Mouse (Mus musculus) forebrain, embryonic 15.5 days (tissue): Measurements from ENCODE around the gene Mfsd13b. TPM values are rescaled to one million over a fixed set of nuclear protein-coding genes. Genes with fewer than 3 reads are reported as not detected.
"Not testable (repeated sequence)": the region's sequence is repeated elsewhere in the genome, so short reads cannot be mapped to it uniquely, and the experiment has no call there.

Experiments used
- ATAC-seq: fragments of 200-750 bp; cut with Nextera tagmentation; replicated peaks from 2 replicates; pipeline ENCODE4 v1.8.0; 2017; ENCODE audit warnings: mild to moderate bottlenecking, moderate TSS enrichment, moderate library complexity
- H3K27ac ChIP-seq: fragments of 300-500 bp; sonication (generic); replicated peaks from 2 replicates; pipeline ENCODE4 v1.5.1; 2015; ENCODE audit warnings: mild to moderate bottlenecking, inconsistent platforms
- H3K27me3 ChIP-seq: fragments of 300-500 bp; sonication (generic); 2 replicates; pipeline ENCODE4 v1.6.1; 2015; ENCODE audit warnings: inconsistent platforms
- H3K36me3 ChIP-seq: fragments of 300-500 bp; sonication (generic); 2 replicates; pipeline ENCODE4 v1.6.1; 2015; ENCODE audit warnings: mild to moderate bottlenecking, inconsistent platforms
- H3K4me1 ChIP-seq: fragments of 300-500 bp; sonication (generic); 2 replicates; pipeline ENCODE4 v1.6.1; 2015; ENCODE audit warnings: inconsistent platforms
- H3K4me2 ChIP-seq: fragments of 300-500 bp; sonication (generic); replicated peaks from 2 replicates; pipeline ENCODE4 v1.6.1; 2015; ENCODE audit warnings: mild to moderate bottlenecking, inconsistent platforms
- H3K4me3 ChIP-seq: fragments of 300-500 bp; sonication (generic); 2 replicates; pipeline ENCODE4 v1.5.1; 2015; ENCODE audit warnings: mild to moderate bottlenecking, inconsistent platforms
- H3K9ac ChIP-seq: fragments of 300-500 bp; sonication (generic); replicated peaks from 2 replicates; pipeline ENCODE4 v1.6.1; 2015; ENCODE audit warnings: mild to moderate bottlenecking, inconsistent platforms
- H3K9me3 ChIP-seq: fragments of 300-500 bp; sonication (generic); 2 replicates; pipeline ENCODE4 v1.6.1; 2016; ENCODE audit warnings: inconsistent platforms
- WGBS: fragments of 180-500 bp; shearing (Covaris S2); methylation state at CpG from one replicate; pipeline ENCODE4 v1.1.7; 2015; ENCODE audit warnings: mixed read lengths; 5-methylcytosine and 5-hydroxymethylcytosine counted together
- polyA plus RNA-seq: library from polyadenylated mRNA; unstranded; fragments of >200 nt; fragmentation: Nextera tagmentation; extraction: Ambion mirVana; gene quantifications from 2 replicates; pipeline ENCODE4 v1.2.1, GENCODE M21; 2015

Mfsd13b gene
- polyA plus RNA-seq, 1 experiment from 2014 or later: 0.28 TPM

DNA sequence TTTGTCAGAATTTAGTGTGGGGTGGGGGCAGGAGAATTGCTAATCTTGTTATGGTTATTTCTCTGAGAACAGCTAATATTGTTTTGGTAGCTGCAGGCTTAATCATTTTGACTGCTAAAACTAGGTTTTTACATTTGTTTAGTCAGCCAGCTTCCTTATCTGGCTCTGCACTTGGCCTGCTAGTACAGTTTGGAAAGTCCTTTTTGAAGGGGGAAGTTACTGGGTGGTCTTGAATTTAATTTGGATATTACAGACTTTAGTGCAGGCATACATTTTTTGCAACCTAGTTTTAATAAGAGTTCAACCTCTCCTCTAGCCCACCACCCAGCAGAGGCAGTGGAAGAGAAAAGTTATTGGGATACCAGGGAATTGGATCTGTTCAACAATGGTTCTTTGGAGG lies 47.6 kb downstream of the Mfsd13b start:
- H3K4me1 ChIP-seq, H3K4me3 ChIP-seq, ATAC-seq, H3K36me3 ChIP-seq, H3K9ac ChIP-seq, H3K9me3 ChIP-seq, H3K27ac ChIP-seq, H3K4me2 ChIP-seq: not testable (repeated sequence)
- peaks cover 18% of the 10 kb centered on the region for H3K27me3 ChIP-seq

DNA sequence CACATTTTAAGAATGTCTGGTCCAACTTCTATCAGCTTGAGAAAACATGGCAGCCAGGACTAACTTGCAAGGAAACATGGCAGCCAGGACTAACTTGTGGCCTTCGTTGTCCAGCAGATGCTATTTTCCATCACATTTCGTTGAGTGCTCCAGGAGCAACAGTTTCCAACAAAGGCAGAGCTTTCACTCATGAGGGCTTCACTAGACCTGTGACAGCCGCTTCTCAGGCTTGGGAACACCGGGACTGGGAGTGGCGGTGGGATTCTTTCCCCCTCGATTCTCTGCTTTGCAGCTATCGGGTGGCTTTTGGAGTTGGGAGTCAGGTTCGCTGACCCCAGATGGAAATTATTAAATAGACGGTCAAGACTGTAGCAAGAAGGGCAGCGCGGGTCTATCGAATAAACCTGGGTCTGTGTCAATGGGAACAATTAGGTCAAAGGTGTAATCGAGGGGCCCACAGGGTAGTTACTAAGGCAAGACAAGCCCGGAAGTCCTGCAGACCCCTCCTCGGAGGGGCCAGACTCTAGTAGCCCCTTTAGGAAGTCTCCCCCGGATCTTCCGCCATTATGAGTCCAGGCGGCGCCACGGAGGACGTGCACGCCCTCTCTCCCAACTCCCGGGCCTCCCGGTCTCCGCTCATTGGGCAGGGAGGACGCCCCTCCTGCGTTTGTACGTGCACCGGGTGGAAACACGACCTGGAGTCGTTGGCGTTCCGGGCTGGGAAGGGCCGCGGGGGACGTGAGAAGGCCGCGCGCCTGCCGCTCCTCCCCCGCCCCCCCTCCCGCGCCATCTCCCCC lies 51.7 kb downstream of the Mfsd13b start, which contains the start of gene Mettl9:
TSS of gene Mettl9 (plus strand) at position 590 of the 797 bp plus-strand sequence.
- Histone ChIP-seq H3K27me3 (peaks cover 10% of the 10 kb centered on the region), H3K27ac (peak within 1 kb of the TSS; percentile 97), H3K4me1 (peaks cover 33% of the 10 kb centered on the region), H3K36me3 (no peaks in the 10 kb centered on the region), H3K4me2 (peak within 1 kb of the TSS; percentile 62), H3K9ac (peak within 1 kb of the TSS; percentile 93), H3K4me3 (peak within 1 kb of the TSS; percentile 76), H3K9me3 (no peaks in the 10 kb centered on the region)
- WGBS: 3% methylated on average over 35 of the region's 43 CpGs
- peak; percentile 98 for ATAC-seq

DNA sequence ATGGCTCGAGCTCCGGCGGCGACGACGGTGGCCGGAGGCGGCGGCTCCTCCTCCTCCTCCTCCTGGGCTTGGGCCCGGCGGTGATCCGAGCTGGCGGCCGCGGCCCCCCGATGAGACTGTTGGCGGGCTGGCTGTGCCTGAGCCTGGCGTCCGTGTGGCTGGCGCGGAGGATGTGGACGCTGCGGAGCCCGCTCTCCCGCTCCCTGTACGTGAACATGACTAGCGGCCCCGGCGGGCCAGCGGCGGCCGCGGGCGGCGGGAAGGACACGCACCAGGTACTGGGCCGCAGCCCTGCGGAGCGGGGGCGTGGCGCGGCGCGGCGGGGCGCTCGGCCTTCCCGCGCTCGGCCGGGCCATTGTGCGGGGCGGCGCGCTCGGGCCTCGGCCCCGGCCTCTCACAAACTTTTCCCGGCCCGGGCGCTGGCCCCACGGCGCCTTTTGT lies 52.4 kb downstream of the Mfsd13b start:
- Histone ChIP-seq H3K27ac (peak overlapping the region; percentile 97), H3K9me3 (no peaks in the 10 kb centered on the region), H3K4me3 (peak overlapping the region; percentile 76), H3K36me3 (no peaks in the 10 kb centered on the region), H3K27me3 (peaks cover 10% of the 10 kb centered on the region), H3K4me2 (peak overlapping the region; percentile 62), H3K9ac (peak overlapping the region; percentile 93), H3K4me1 (peaks cover 34% of the 10 kb centered on the region)
- peak; percentile 81 for ATAC-seq
- 0% methylated on average over 44 of the region's 63 CpGs for WGBS

DNA sequence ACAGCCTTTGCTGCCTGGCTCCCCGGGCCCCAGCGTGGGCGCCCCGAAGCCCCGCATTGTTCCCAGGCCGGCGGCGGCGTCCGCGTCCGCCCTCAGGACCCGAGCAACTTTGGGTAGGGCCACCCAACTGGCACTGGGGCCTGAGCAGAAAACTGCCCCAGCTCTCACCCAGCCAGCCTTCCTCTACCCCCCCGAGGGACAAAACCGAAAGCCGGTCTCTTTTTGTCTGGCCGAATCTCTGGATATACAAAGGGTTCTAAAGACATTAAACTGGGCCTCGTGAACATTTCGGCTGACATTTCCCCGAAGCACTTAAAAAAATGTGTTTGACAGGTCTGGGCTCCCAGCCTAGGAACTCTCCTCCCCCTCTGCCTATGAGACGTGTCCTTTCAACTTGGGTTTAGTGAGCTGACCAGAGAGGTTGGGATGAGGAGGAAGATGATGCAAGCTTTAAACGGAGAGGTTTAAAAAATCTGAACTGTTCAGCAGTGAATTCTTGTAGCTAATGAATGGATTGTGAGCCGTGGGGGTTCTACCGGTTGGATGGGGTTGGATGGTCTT lies 52.9 kb downstream of the Mfsd13b start:
- Histone ChIP-seq H3K4me2 (peak overlapping the region; percentile 62), H3K27ac (peak overlapping the region; percentile 97), H3K9me3 (no peaks in the 10 kb centered on the region), H3K27me3 (peaks cover 10% of the 10 kb centered on the region), H3K36me3 (no peaks in the 10 kb centered on the region), H3K4me3 (peak overlapping the region; percentile 76), H3K4me1 (peaks cover 39% of the 10 kb centered on the region), H3K9ac (peak overlapping the region; percentile 93)
- ATAC-seq: peak; percentile 51
- under 1% methylated on average over 23 of the region's 24 CpGs for WGBS

DNA sequence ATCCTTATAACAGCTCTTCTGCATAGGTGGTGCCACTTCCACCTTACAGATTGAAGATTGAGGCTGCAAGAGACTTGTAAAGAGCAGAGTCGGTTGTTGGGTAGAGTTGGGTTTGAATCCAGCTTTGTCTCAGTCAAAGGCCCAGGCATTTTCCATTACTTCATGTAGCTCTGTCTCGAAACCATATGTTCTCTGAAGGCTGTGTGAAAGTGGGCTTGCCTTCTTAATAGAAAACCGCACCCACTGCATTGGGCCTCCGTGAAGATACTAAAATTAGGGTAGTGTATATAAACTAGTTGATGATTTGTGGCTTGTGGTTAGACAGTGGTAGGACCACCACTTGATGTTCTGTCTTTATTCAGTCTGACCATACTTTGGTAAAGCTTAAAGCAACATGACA lies 58.3 kb downstream of the Mfsd13b start:
- no peak for ATAC-seq
- Histone ChIP-seq H3K27ac (no peak overlapping the region), H3K27me3 (no peaks in the 10 kb centered on the region), H3K9me3 (no peaks in the 10 kb centered on the region), H3K9ac (no peak overlapping the region), H3K4me3 (no peak overlapping the region), H3K4me1 (peaks cover 44% of the 10 kb centered on the region), H3K4me2 (no peak overlapping the region), H3K36me3 (no peaks in the 10 kb centered on the region)
- 93% methylated on average over 4 of the region's 4 CpGs for WGBS

DNA sequence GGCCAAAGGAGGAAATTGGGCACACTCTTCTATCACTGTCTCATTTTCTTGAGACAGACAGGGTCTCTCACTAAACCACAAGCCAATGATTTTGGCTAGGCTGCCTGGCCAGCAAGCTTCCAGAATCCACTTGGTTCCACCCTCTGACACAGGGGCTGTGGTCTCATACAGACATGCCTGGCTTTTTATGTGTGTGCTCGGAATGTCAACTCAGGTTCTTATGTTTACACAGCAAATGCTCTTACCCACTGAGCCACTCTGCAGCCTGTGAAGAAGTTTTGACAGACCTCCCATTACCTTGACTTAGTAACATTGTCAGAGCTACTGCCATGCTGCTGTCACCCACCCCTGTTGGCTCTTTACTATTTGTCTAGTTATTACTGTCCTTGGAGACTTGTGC lies 59.7 kb downstream of the Mfsd13b start:
- no peak overlapping the region for H3K4me2 ChIP-seq
- H3K4me1 ChIP-seq: peaks cover 31% of the 10 kb centered on the region
- no peak overlapping the region for H3K4me3 ChIP-seq
- 74% methylated on average over 1 of the region's 1 CpGs for WGBS
- no peak for ATAC-seq
- H3K9ac ChIP-seq: no peak overlapping the region
- H3K9me3 ChIP-seq: no peaks in the 10 kb centered on the region
- no peak overlapping the region for H3K27ac ChIP-seq
- no peaks in the 10 kb centered on the region for H3K36me3 ChIP-seq
- no peaks in the 10 kb centered on the region for H3K27me3 ChIP-seq

DNA sequence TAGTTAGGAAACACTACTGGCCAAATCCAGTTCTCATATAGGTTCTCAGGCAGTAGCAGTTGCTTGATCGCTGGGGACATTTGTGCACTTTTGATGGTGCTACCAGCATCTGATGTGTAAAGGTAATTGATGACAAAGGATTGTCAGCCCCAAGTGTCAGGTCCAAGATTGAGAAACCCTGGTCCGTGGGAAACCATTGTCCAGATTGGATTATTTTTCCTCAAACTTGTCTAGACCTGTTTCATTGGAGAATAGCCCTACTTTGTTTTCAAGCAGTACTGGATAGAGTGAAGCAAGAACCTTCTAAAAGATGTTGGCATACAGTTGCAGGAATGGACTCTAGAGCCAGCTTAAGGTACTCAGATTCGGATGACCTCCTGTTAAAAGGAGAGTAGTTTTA lies 60.7 kb downstream of the Mfsd13b start:
- Histone ChIP-seq H3K4me3 (no peak overlapping the region), H3K4me2 (no peak overlapping the region), H3K4me1 (peaks cover 21% of the 10 kb centered on the region), H3K27ac (no peak overlapping the region), H3K9ac (no peak overlapping the region), H3K9me3 (no peaks in the 10 kb centered on the region), H3K27me3 (no peaks in the 10 kb centered on the region), H3K36me3 (peaks cover 1% of the 10 kb centered on the region; the same call in 1 of the 2 replicates)
- no peak for ATAC-seq
- 90% methylated on average over 3 of the region's 3 CpGs for WGBS

DNA sequence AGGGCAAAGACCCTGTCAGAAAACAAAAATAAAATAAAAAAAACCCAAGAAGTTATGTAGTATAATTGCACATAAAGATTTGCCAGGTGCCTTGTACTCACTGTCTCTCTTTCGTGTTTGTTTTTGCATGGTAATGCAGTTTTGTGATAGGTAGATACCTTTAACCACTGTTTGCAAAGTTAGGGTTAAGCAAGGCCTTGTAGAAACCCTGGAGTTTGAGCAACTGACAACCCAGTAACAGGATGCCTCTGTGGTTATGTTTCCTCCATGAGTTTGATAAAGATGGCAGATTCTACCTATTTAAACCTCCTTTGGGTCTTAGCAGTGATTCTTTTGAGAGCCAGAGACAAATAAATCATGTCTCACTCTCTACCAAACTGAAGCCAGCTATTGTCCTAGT lies 61.2 kb downstream of the Mfsd13b start:
- H3K4me3 ChIP-seq: no peak overlapping the region
- no peak overlapping the region for H3K9ac ChIP-seq
- ATAC-seq: no peak
- H3K27ac ChIP-seq: no peak overlapping the region
- H3K27me3 ChIP-seq: no peaks in the 10 kb centered on the region
- H3K36me3 ChIP-seq: peaks cover 6% of the 10 kb centered on the region; the same call in 1 of the 2 replicates
- 100% methylated on average over 1 of the region's 1 CpGs for WGBS
- peaks cover 18% of the 10 kb centered on the region for H3K4me1 ChIP-seq
- no peaks in the 10 kb centered on the region for H3K9me3 ChIP-seq
- H3K4me2 ChIP-seq: no peak overlapping the region

DNA sequence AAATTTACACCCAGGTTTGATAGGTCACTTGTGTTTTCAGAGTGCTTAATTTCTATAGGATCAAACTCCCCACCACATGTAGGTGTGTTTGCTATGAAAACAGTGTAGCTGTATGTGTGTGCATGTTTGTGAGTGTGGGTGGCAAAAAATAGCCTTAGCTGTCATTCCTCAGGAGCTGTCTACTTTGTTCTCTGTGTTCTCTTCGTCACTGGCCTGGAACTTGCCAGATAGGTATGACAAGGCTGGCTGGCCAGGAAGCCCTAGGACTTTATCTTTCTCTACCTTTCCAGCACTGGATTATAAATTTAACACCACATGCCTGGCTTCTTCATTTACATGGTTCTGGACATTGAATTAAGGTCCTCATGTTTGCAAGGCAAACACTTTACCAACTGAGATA lies 61.9 kb downstream of the Mfsd13b start:
- H3K27me3 ChIP-seq: no peaks in the 10 kb centered on the region
- H3K4me2 ChIP-seq: no peak overlapping the region
- H3K27ac ChIP-seq: no peak overlapping the region
- H3K4me3 ChIP-seq: no peak overlapping the region
- H3K4me1 ChIP-seq: peaks cover 15% of the 10 kb centered on the region
- H3K9me3 ChIP-seq: no peaks in the 10 kb centered on the region
- ATAC-seq: no peak
- WGBS: 90% methylated on average over 1 of the region's 1 CpGs
- H3K9ac ChIP-seq: no peak overlapping the region
- peaks cover 9% of the 10 kb centered on the region; the same call in 1 of the 2 replicates for H3K36me3 ChIP-seq

DNA sequence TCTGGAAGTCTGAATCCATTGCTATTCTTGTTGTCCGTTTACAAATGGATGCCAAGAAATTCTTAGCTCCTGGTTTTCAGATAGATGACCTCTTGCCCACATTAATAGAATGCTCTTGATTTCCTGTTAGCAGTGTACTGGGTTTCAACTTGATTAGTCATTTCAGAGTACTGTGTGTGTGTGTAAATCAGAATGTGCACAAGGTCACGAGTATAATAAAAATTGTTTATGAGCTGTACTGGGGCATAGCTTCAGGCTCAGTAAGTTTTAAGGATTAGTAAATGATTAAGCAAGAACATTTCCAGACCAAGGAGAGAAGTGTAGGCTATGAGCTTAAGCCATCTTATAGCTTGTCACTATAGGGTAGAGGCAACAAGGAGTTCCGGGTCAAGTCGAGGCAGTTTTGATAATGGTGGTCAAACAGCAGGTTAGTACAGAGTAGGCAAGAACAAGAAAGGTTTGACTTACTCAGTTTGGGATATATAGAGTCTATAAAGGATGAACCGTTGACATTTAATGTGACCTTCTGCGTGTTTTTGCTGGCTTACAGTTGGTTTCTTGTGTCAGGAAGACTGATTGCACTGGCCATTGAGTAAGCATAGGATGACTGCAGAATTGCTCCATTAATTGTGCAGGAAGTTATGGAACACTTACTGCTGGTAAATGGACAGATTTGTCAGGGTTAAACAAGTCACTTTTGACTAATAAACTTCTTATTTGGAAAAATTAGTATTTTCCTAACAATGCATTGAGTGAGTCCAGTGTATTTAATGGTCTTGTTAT lies 63.6 kb downstream of the Mfsd13b start:
- Histone ChIP-seq H3K4me2 (no peak overlapping the region), H3K27ac (no peak overlapping the region), H3K36me3 (peaks cover 12% of the 10 kb centered on the region; the same call in 1 of the 2 replicates), H3K27me3 (no peaks in the 10 kb centered on the region), H3K9ac (no peak overlapping the region), H3K4me3 (no peak overlapping the region), H3K9me3 (no peaks in the 10 kb centered on the region), H3K4me1 (peaks cover 7% of the 10 kb centered on the region; the same call in 1 of the 2 replicates)
- WGBS: 96% methylated on average over 6 of the region's 6 CpGs
- no peak for ATAC-seq

DNA sequence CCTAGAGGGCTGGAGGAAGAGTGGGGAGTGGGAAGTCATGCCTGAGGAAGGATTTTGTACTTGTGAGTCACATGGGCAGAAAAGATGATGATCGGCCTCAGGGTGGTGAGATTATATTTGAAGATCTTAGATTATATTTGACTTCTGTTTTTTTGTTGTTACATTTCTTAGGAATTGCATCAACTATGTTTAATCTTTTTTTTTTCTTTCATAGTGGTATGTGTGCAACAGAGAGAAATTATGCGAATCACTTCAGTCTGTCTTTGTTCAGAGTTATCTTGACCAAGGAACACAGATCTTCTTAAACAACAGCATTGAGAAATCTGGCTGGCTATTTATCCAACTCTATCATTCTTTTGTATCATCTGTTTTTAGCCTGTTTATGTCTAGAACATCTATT lies 65.3 kb downstream of the Mfsd13b start:
- ATAC-seq: no peak
- H3K9ac ChIP-seq: no peak overlapping the region
- H3K36me3 ChIP-seq: peaks cover 22% of the 10 kb centered on the region
- 99% methylated on average over 2 of the region's 2 CpGs for WGBS
- H3K27me3 ChIP-seq: no peaks in the 10 kb centered on the region
- H3K4me1 ChIP-seq: no peaks in the 10 kb centered on the region
- no peak overlapping the region for H3K27ac ChIP-seq
- no peak overlapping the region for H3K4me2 ChIP-seq
- no peak overlapping the region for H3K4me3 ChIP-seq
- no peaks in the 10 kb centered on the region for H3K9me3 ChIP-seq

DNA sequence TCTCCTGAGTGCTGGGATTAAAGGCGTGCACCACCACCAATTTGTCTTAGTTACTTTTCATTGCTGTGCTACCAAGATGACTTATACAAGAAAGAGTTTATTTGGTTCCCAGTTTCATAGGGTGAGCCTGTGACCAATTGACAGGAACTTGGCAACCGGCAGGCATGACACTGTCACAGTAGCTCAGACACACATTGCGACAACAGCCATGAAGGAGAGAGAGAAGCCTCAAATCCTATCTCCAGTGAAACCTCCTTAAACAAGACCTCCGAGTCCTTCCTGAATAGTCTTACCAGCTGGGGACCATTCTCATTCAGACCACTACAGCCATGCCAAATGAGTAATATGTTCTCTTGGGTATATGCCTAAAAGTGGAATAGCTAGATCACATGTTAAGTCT lies 70.8 kb downstream of the Mfsd13b start:
- Histone ChIP-seq H3K9ac (no peak overlapping the region), H3K4me2 (no peak overlapping the region), H3K36me3 (peaks cover 52% of the 10 kb centered on the region), H3K9me3 (no peaks in the 10 kb centered on the region), H3K27me3 (no peaks in the 10 kb centered on the region), H3K4me3 (no peak overlapping the region), H3K4me1 (no peaks in the 10 kb centered on the region), H3K27ac (no peak overlapping the region)
- 88% methylated on average over 4 of the region's 4 CpGs for WGBS
- ATAC-seq: no peak
